Mouse (Mus musculus) left cerebral cortex, adult 8-10 months (tissue): ENCODE data around the gene Tpsab1. TPM values are rescaled to one million over a fixed set of nuclear protein-coding genes. Genes with fewer than 3 reads are reported as not detected.

Experiments used
- total RNA-seq, 4 experiments: library from RNA; stranded (reverse); gene quantifications; 2 replicates each; pipeline ENCODE4 v1.2.4; 2022

Gene Tpsab1
- total RNA-seq, 4 experiments from 2014 or later, result not detected

Other genes starting within 250 kb of the Tpsab1 start
- gene Telo2, start 229.6 kb downstream of the Tpsab1 start, total RNA-seq, result 10 to 100 TPM; 22.6 to 34.6 (median 28.6) TPM
- gene Ptx4, start 224.8 kb downstream of the Tpsab1 start, total RNA-seq, result under 1 TPM; 0.65 to 0.96 (median 0.75) TPM
- 10 to 100 TPM; 50.0 to 54.5 (median 51.1) TPM for gene Clcn7, start 212.2 kb downstream of the Tpsab1 start, total RNA-seq
- gene Ccdc154, start 183.1 kb downstream of the Tpsab1 start, total RNA-seq, result not detected
- under 1 TPM in 1 of 4 experiments, not detected in 3; 0.42 TPM for gene Gm38655, start 170.1 kb downstream of the Tpsab1 start, total RNA-seq
- gene BC003965, start 161.0 kb downstream of the Tpsab1 start, total RNA-seq, result 10 to 100 TPM; 17.7 to 19.9 (median 19.6) TPM
- 10 to 100 TPM; 37.0 to 40.0 (median 37.8) TPM for gene Unkl, start 157.2 kb downstream of the Tpsab1 start, total RNA-seq
- 10 to 100 TPM; 73.0 to 83.6 (median 76.1) TPM for gene Gnptg, start 105.4 kb downstream of the Tpsab1 start, total RNA-seq
- 10 to 100 TPM; 18.4 to 26.5 (median 24.7) TPM for gene Tsr3, start 105.4 kb downstream of the Tpsab1 start, total RNA-seq
- 10 to 100 TPM; 14.5 to 33.9 (median 31.2) TPM for gene Baiap3, start 89.2 kb downstream of the Tpsab1 start, total RNA-seq
- 100 to 1,000 TPM; 228 to 239 (median 235) TPM for gene Ube2i, start 70.9 kb downstream of the Tpsab1 start, total RNA-seq
- gene Prss34, start 47.2 kb downstream of the Tpsab1 start, total RNA-seq, result not detected
- not detected for gene Prss28, start 36.9 kb downstream of the Tpsab1 start, total RNA-seq
- gene Prss29, start 26.9 kb downstream of the Tpsab1 start, total RNA-seq, result not detected
- not detected for gene Tpsb2, start 20.7 kb upstream of the Tpsab1 start, total RNA-seq
- gene Tpsg1, start 23.7 kb upstream of the Tpsab1 start, total RNA-seq, result not detected
- 10 to 100 TPM; 44.2 to 56.5 (median 50.2) TPM for gene Cacna1h, start 88.2 kb upstream of the Tpsab1 start, total RNA-seq
- gene Tekt4, start 109.1 kb upstream of the Tpsab1 start, total RNA-seq, result 1 to 10 TPM in 1 of 4 experiments, under 1 TPM in 3; 0.76 to 2.1 (median 0.87) TPM
- 1 to 10 TPM; 1.4 to 1.7 (median 1.5) TPM for gene Sstr5, start 151.7 kb upstream of the Tpsab1 start, total RNA-seq
- 10 to 100 TPM; 49.8 to 68.7 (median 54.9) TPM for gene Sox8, start 225.1 kb upstream of the Tpsab1 start, total RNA-seq
- gene Lmf1, start 233.5 kb upstream of the Tpsab1 start, total RNA-seq, result 10 to 100 TPM; 22.0 to 26.3 (median 24.6) TPM